Mouse (Mus musculus) myocyte (in vitro differentiated cells): ENCODE data around the gene Ptprs.

Experiments
- CEBPB ChIP-seq: IDR thresholded peaks from 2 replicates; pipeline ENCODE4 v1.6.1; 2011; ENCODE audit warnings: mild to moderate bottlenecking, moderate library complexity; ENCODE audit not compliant: poor library complexity, insufficient read depth, severe bottlenecking
- E2F4 ChIP-seq: IDR thresholded peaks from one replicate; pipeline ENCODE4 v1.6.1; 2011; ENCODE audit warnings: mild to moderate bottlenecking, control low read depth, moderate library complexity; ENCODE audit not compliant: insufficient read depth
- POLR2A ChIP-seq: IDR thresholded peaks from one replicate; pipeline ENCODE4 v1.6.1; 2011; ENCODE audit warnings: low read depth, mild to moderate bottlenecking, control low read depth, moderate library complexity; ENCODE audit not compliant: insufficient read length

DNA sequence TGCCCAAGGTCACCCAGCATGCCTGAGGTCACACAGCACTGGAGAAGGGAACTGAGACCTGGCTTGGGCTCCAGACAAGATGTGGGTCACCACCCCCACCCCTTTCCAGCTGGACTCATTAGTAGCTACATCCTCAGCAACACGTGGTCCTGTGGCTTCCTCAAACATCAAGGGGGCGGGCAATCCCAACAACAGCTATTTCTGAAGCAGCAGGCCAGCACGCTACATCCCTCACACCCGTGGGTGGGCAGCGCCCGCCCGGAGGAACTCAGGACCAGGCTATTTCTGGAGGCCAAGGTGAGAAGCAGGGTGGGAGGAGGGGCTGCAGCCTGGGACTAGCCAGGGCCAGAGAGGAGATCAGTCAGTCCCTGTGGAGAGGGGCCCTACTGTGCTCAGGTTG, 7.4 kb downstream of the Ptprs start:
- TF ChIP-seq POLR2A (no peak), CEBPB (no peak), E2F4 (no peak)
